Mouse (Mus musculus) C2C12 (cell line): ENCODE data around the gene Gm45716.

Experiments
- CEBPB ChIP-seq: IDR thresholded peaks from one replicate; pipeline ENCODE4 v1.6.1; 2011; ENCODE audit warnings: low read depth, mild to moderate bottlenecking, control low read depth, moderate library complexity
- CTCF ChIP-seq: IDR thresholded peaks from one replicate; pipeline ENCODE4 v1.5.1; 2011; ENCODE audit not compliant: control insufficient read depth, insufficient read depth, insufficient read length
- FOSL1 ChIP-seq: IDR thresholded peaks from one replicate; pipeline ENCODE4 v1.8.0; 2011; ENCODE audit warnings: mild to moderate bottlenecking, low read length; ENCODE audit not compliant: poor library complexity, insufficient read depth, severe bottlenecking
- MAX ChIP-seq: IDR thresholded peaks from one replicate; pipeline ENCODE4 v1.6.1; 2011; ENCODE audit warnings: mild to moderate bottlenecking, control low read depth
- MYOD1 ChIP-seq: IDR thresholded peaks from one replicate; pipeline ENCODE4 v1.6.1; 2011; ENCODE audit warnings: low read depth; ENCODE audit not compliant: control insufficient read depth, insufficient read length
- MYOG ChIP-seq: IDR thresholded peaks from one replicate; pipeline ENCODE4 v1.6.1; 2011; ENCODE audit not compliant: control insufficient read depth, insufficient read length; ENCODE audit errors: extremely low read depth
- USF1 ChIP-seq: IDR thresholded peaks from one replicate; pipeline ENCODE4 v1.6.1; 2011; ENCODE audit warnings: low read depth, mild to moderate bottlenecking, control low read depth, moderate library complexity

- TF ChIP-seq CTCF (no peak), USF1 (no peak), MYOD1 (peak; percentile 69), MAX (no peak), FOSL1 (no peak), MYOG (no peak), CEBPB (no peak)
Observed at GRCm38 (mm10) chr11:90249025-90249650, 61.7 kb downstream of the Gm45716 start, which contains the start of gene Mmd.
